Mouse (Mus musculus) embryonic fibroblast, embryonic 13.5 days (primary cell): ENCODE results near the gene Gm19668. TPM values are rescaled to one million over a fixed set of nuclear protein-coding genes. Genes with fewer than 3 reads are reported as not detected.

Experiments
- H3K27ac ChIP-seq: 2 replicates; pipeline ENCODE4 v1.5.1; 2012; ENCODE audit warnings: low read length, control low read depth, inconsistent platforms; ENCODE audit not compliant: insufficient read depth
- H3K4me1 ChIP-seq: 2 replicates; pipeline ENCODE4 v1.6.1; 2011; ENCODE audit warnings: low read length; ENCODE audit not compliant: control insufficient read depth, insufficient read depth
- H3K4me3 ChIP-seq: 2 replicates; pipeline ENCODE4 v1.5.1; 2011; ENCODE audit warnings: mild to moderate bottlenecking, control low read depth, low read length; ENCODE audit not compliant: insufficient read depth
- CTCF ChIP-seq: IDR thresholded peaks from 2 replicates; pipeline ENCODE4 v1.5.1; 2011; ENCODE audit warnings: mild to moderate bottlenecking, control low read depth, low read length, moderate library complexity, borderline replicate concordance; ENCODE audit not compliant: insufficient read depth
- POLR2A ChIP-seq: IDR thresholded peaks from 2 replicates; pipeline ENCODE4 v1.6.1; 2011; ENCODE audit warnings: low read depth, mild to moderate bottlenecking, control low read depth, low read length, moderate library complexity
- polyA plus RNA-seq: library from polyadenylated mRNA; stranded (reverse); fragments of >200 nt; gene quantifications from 2 replicates; pipeline ENCODE4 v1.2.4, GENCODE M21; 2011; ENCODE audit warnings: low read depth; ENCODE audit not compliant: missing spikeins, insufficient read length

Gene Gm19668
- polyA plus RNA-seq, result not detected in 2 replicates

- Histone ChIP-seq H3K4me1 (no peaks in the 10 kb centered on the region), H3K27ac (no peak within 1 kb of the TSS), H3K4me3 (no peak within 1 kb of the TSS)
- TF ChIP-seq CTCF, result no peak
- no peak for TF ChIP-seq POLR2A
Measured at GRCm38 (mm10) chr10:77798921-77799508, at the start of gene Gm19668. Gene Gm19668, minus strand, starts transcription at chr10:77799133.

- H3K27ac ChIP-seq, result no peak overlapping the region
- no peak for TF ChIP-seq CTCF
- no peak for TF ChIP-seq POLR2A
- no peak overlapping the region for H3K4me3 ChIP-seq
- no peaks in the 10 kb centered on the region for H3K4me1 ChIP-seq
Measured at GRCm38 (mm10) chr10:77847538-77847937, 48.6 kb upstream of the Gm19668 start.

GRCm38 (mm10) chr10:77846961-77847360 lies 48.0 kb upstream of the Gm19668 start:
- TF ChIP-seq CTCF (no peak), POLR2A (no peak)
- Histone ChIP-seq H3K4me3 (no peak overlapping the region), H3K4me1 (no peaks in the 10 kb centered on the region), H3K27ac (no peak overlapping the region)

GRCm38 (mm10) chr10:77846503-77846902 lies 47.6 kb upstream of the Gm19668 start, which contains the start of gene Gm36176:
Gene Gm36176, plus strand, starts transcription at chr10:77846803.
- Histone ChIP-seq H3K27ac (no peak within 1 kb of the TSS), H3K4me3 (no peak within 1 kb of the TSS), H3K4me1 (no peaks in the 10 kb centered on the region)
- TF ChIP-seq POLR2A (no peak), CTCF (no peak)

- H3K27ac ChIP-seq, result no peak overlapping the region
- H3K4me1 ChIP-seq, result no peaks in the 10 kb centered on the region
- no peak for TF ChIP-seq POLR2A
- TF ChIP-seq CTCF, result no peak
- H3K4me3 ChIP-seq, result no peak overlapping the region
Measured at GRCm38 (mm10) chr10:77839006-77839405, 40.1 kb upstream of the Gm19668 start.

- H3K4me3 ChIP-seq, result no peak within 1 kb of the TSS
- H3K27ac ChIP-seq, result no peak within 1 kb of the TSS
- H3K4me1 ChIP-seq, result no peaks in the 10 kb centered on the region
- TF ChIP-seq CTCF (no peak), POLR2A (no peak)
Measured at GRCm38 (mm10) chr10:77835647-77836046, 36.7 kb upstream of the Gm19668 start, which contains the start of gene Krtap10-10. Gene Krtap10-10, plus strand, starts transcription at chr10:77835947.

- no peaks in the 10 kb centered on the region for H3K4me1 ChIP-seq
- H3K4me3 ChIP-seq, result no peak within 1 kb of the TSS
- no peak within 1 kb of the TSS for H3K27ac ChIP-seq
- no peak for TF ChIP-seq POLR2A
- TF ChIP-seq CTCF, result no peak
Measured at GRCm38 (mm10) chr10:77826951-77827350, 28.0 kb upstream of the Gm19668 start, which contains the start of gene Krtap10-4. Gene Krtap10-4, minus strand, starts transcription at chr10:77827095.

- H3K4me3 ChIP-seq, result no peak overlapping the region
- H3K4me1 ChIP-seq, result no peaks in the 10 kb centered on the region
- no peak overlapping the region for H3K27ac ChIP-seq
- TF ChIP-seq CTCF (no peak), POLR2A (no peak)
Measured at GRCm38 (mm10) chr10:77819203-77819602, 20.3 kb upstream of the Gm19668 start.

- Histone ChIP-seq H3K27ac (no peak overlapping the region), H3K4me1 (no peaks in the 10 kb centered on the region), H3K4me3 (no peak overlapping the region)
- TF ChIP-seq POLR2A (no peak), CTCF (no peak)
Measured at GRCm38 (mm10) chr10:77818523-77818922, 19.6 kb upstream of the Gm19668 start.

GRCm38 (mm10) chr10:77815514-77815913 lies 16.6 kb upstream of the Gm19668 start:
- H3K27ac ChIP-seq, result no peak overlapping the region
- no peak overlapping the region for H3K4me3 ChIP-seq
- TF ChIP-seq CTCF, result peak; percentile 20; the same call in 1 of the 2 replicates
- no peak for TF ChIP-seq POLR2A
- no peaks in the 10 kb centered on the region for H3K4me1 ChIP-seq
